Comparison of ENCODE assay signal across 31 mouse cellular contexts in genomic region chr16:29727397-29727796, GRCm38 (mm10).
DNase-seq lines count a peak whose midpoint lies in the region; ATAC-seq and TF ChIP-seq lines count a peak whose summit lies in the region.
"Had no signal": no experiment of that assay in that cellular context is flagged by ENCODE, and none has a peak within 500 bp of the region (broad histone marks: within the 10 kb centered on the region; RNA-seq: fewer than 3 reads in every experiment).

No protein-coding gene starts in this region.

- no peak overlapping the region for H3K4me3 ChIP-seq in heart, embryonic 10.5 days
- H3K4me3 ChIP-seq in gastrocnemius, adult 2 months: no peak overlapping the region
- H3K4me3 ChIP-seq in embryonic facial prominence, embryonic 10.5 days: no peak overlapping the region
- H3K4me3 ChIP-seq: embryonic facial prominence, embryonic 13.5 days; forebrain, embryonic 10.5 days; forebrain, embryonic 15.5 days; heart, embryonic 15.5 days; hindbrain, embryonic 13.5 days; midbrain, embryonic 10.5 days had no signal

- H3K36me3 ChIP-seq in heart, embryonic 10.5 days: no peaks in the 10 kb centered on the region
- H3K36me3 ChIP-seq in embryonic facial prominence, embryonic 10.5 days (replicated peaks): no peaks in the 10 kb centered on the region
- H3K36me3 ChIP-seq: embryonic facial prominence, embryonic 13.5 days; forebrain, embryonic 10.5 days; forebrain, embryonic 15.5 days; heart, embryonic 15.5 days; hindbrain, embryonic 13.5 days; midbrain, embryonic 10.5 days had no signal

- no peak for TF ChIP-seq CTCF in gastrocnemius, adult 2 months (IDR thresholded peaks at IDR 0.05)

- no peak for DNase-seq in heart, embryonic 10.5 days (ENCODE audit: low spot score)
- DNase-seq in heart, adult 9 months (ENCODE audit: low spot score in 2 of 2): no peak
- DNase-seq in thymus, postnatal 4 days: peak; percentile 42
- no peak for DNase-seq in thymus, postnatal 10 days (ENCODE audit: low spot score in 2 of 2)
- DNase-seq in cerebellum, adult 11-12 months: no peak
- DNase-seq in gastrocnemius, adult 2 months: no peak
- DNase-seq in embryonic facial prominence, embryonic 10.5 days (ENCODE audit: low spot score): no peak
- DNase-seq: adrenal gland, adult 2 months; adrenal gland, postnatal 36 days; cerebellum, adult 2 months; cerebellum, postnatal 25 days; heart, postnatal 36 days; kidney, adult 8-10 months; layer of hippocampus, adult 9-11 months; liver; lung, adult 2 months; lung, postnatal 14 days; right cerebral cortex, adult 18-20 months had no signal

- H3K9me3 ChIP-seq in heart, embryonic 10.5 days: no peaks in the 10 kb centered on the region
- H3K9me3 ChIP-seq in embryonic facial prominence, embryonic 10.5 days: no peaks in the 10 kb centered on the region
- H3K9me3 ChIP-seq: embryonic facial prominence, embryonic 13.5 days; forebrain, embryonic 10.5 days; forebrain, embryonic 15.5 days; heart, embryonic 15.5 days; hindbrain, embryonic 13.5 days; midbrain, embryonic 10.5 days had no signal

- 80% methylated on average over 7 of the region's 7 CpGs for WGBS in heart, embryonic 10.5 days
- WGBS in embryonic facial prominence, embryonic 10.5 days: 92% methylated on average over 7 of the region's 7 CpGs

- peaks cover 22% of the 10 kb centered on the region for H3K4me1 ChIP-seq in heart, embryonic 10.5 days
- peaks cover 58% of the 10 kb centered on the region for H3K4me1 ChIP-seq in embryonic facial prominence, embryonic 10.5 days

- peak; percentile 63 for ATAC-seq in neutrophil, adult 5-6 weeks (ENCODE audit: extremely low read depth, insufficient number of reproducible peaks, low FRiP score, poor library complexity, severe bottlenecking)
- ATAC-seq: activated CD4-positive, CD25-positive, alpha-beta regulatory T cell, adult 4 months; forebrain, embryonic 15.5 days; intestine, embryonic 16.5 days; midbrain, embryonic 16.5 days had no signal

- H3K27ac ChIP-seq in heart, embryonic 10.5 days: 0 out of 2 replicates have a peak overlapping the region, but pooled peaks have one; percentile 4
- H3K27ac ChIP-seq in gastrocnemius, adult 2 months: no peak overlapping the region
- no peak overlapping the region for H3K27ac ChIP-seq in embryonic facial prominence, embryonic 10.5 days (replicated peaks)
- H3K27ac ChIP-seq: embryonic facial prominence, embryonic 13.5 days; forebrain, embryonic 10.5 days; forebrain, embryonic 15.5 days; heart, embryonic 15.5 days; hindbrain, embryonic 13.5 days; kidney, postnatal 0 days; liver, embryonic 14.5 days; midbrain, embryonic 10.5 days; stomach, postnatal 0 days had no signal

- intact Hi-C loops in gastrocnemius, adult 2 months (cut with DNase I): no loop called here

- H3K27me3 ChIP-seq in heart, embryonic 10.5 days (ENCODE audit: insufficient read depth, poor library complexity, severe bottlenecking): peaks cover 80% of the 10 kb centered on the region
- peaks cover 98% of the 10 kb centered on the region for H3K27me3 ChIP-seq in embryonic facial prominence, embryonic 10.5 days (replicated peaks; ENCODE audit: low read depth, poor library complexity, severe bottlenecking)
